In genomic region chr7:141562421-141562851, GRCm38 (mm10) we compare ENCODE assay signal across 8 mouse cellular contexts. TPM values are rescaled to one million over a fixed set of nuclear protein-coding genes. Genes with fewer than 3 reads are reported as not detected.
DNase-seq lines count a peak whose midpoint lies in the region; ATAC-seq and TF ChIP-seq lines count a peak whose summit lies in the region.

No protein-coding gene starts in this region.

- no peaks in the 10 kb centered on the region for H3K9me3 ChIP-seq in erythroblast, embryonic 14.5 days (ENCODE audit: control insufficient read depth, low read length)
- H3K9me3 ChIP-seq in intestine, embryonic 16.5 days (ENCODE audit: control insufficient read depth, low read length), result no peaks in the 10 kb centered on the region
- no peaks in the 10 kb centered on the region for H3K9me3 ChIP-seq in midbrain, postnatal 0 days (ENCODE audit: low read length)

- WGBS in intestine, embryonic 16.5 days, result under 1% methylated on average over 26 of the region's 33 CpGs
- under 1% methylated on average over 33 of the region's 33 CpGs for WGBS in midbrain, postnatal 0 days

- peak overlapping the region; percentile 100 for H3K9ac ChIP-seq in intestine, embryonic 16.5 days (ENCODE audit: low read depth, low read length)
- H3K9ac ChIP-seq in midbrain, postnatal 0 days (replicated peaks; ENCODE audit: low read length, poor library complexity, severe bottlenecking), result peak overlapping the region; percentile 91

- peak overlapping the region; percentile 86 for H3K4me3 ChIP-seq in erythroblast, embryonic 14.5 days (replicated peaks)
- H3K4me3 ChIP-seq in intestine, embryonic 16.5 days (ENCODE audit: low read length), result peak overlapping the region; percentile 99
- peak overlapping the region; percentile 86 for H3K4me3 ChIP-seq in midbrain, postnatal 0 days (ENCODE audit: low read depth, low read length)

- ATAC-seq in erythroblast, adult 5-6 weeks (replicated peaks; ENCODE audit: low FRiP score, poor library complexity, severe bottlenecking), result no peak
- ATAC-seq in intestine, embryonic 16.5 days, result peak; percentile 47
- peak; percentile 68 for ATAC-seq in midbrain, postnatal 0 days (ENCODE audit: low FRiP score)

- no peaks in the 10 kb centered on the region for H3K27me3 ChIP-seq in erythroblast, embryonic 14.5 days (ENCODE audit: control insufficient read depth)
- no peaks in the 10 kb centered on the region for H3K27me3 ChIP-seq in intestine, embryonic 16.5 days (replicated peaks; ENCODE audit: control insufficient read depth, insufficient read depth, low read length)
- no peaks in the 10 kb centered on the region for H3K27me3 ChIP-seq in midbrain, postnatal 0 days (ENCODE audit: insufficient read depth, low read length)

- TF ChIP-seq CTCF in midbrain, postnatal 0 days (IDR thresholded peaks at IDR 0.05), result no peak

- peak; percentile 73 for DNase-seq in thymus, postnatal 4 days
- DNase-seq in thymus, postnatal 0 days (ENCODE audit: low spot score), result no peak
- DNase-seq in midbrain, postnatal 0 days (ENCODE audit: low spot score), result no peak
- no peak for DNase-seq in kidney, adult 8-10 months
- DNase-seq in spleen, postnatal 4 days (ENCODE audit: low spot score in 2 of 2), result no peak

- H3K4me2 ChIP-seq in intestine, embryonic 16.5 days (ENCODE audit: low read depth, low read length), result peak overlapping the region; percentile 60
- H3K4me2 ChIP-seq in midbrain, postnatal 0 days (ENCODE audit: low read depth, low read length, poor library complexity, severe bottlenecking), result peak overlapping the region; percentile 79

- peaks cover 43% of the 10 kb centered on the region for H3K36me3 ChIP-seq in erythroblast, embryonic 14.5 days (ENCODE audit: control insufficient read depth)
- H3K36me3 ChIP-seq in intestine, embryonic 16.5 days (ENCODE audit: control insufficient read depth, insufficient read depth, low read length), result no peaks in the 10 kb centered on the region
- H3K36me3 ChIP-seq in midbrain, postnatal 0 days (ENCODE audit: insufficient read depth, low read length), result no peaks in the 10 kb centered on the region

- peak overlapping the region; percentile 89 for H3K27ac ChIP-seq in intestine, embryonic 16.5 days (ENCODE audit: low read length)
- H3K27ac ChIP-seq in midbrain, postnatal 0 days (ENCODE audit: low read depth, low read length), result peak overlapping the region; percentile 91

- H3K4me1 ChIP-seq in erythroblast, embryonic 14.5 days (ENCODE audit: control insufficient read depth), result peaks cover 93% of the 10 kb centered on the region
- H3K4me1 ChIP-seq in intestine, embryonic 16.5 days (ENCODE audit: control insufficient read depth, insufficient read depth, low read length), result peaks cover 21% of the 10 kb centered on the region
- peaks cover 10% of the 10 kb centered on the region; the same call in 1 of the 2 replicates for H3K4me1 ChIP-seq in midbrain, postnatal 0 days (ENCODE audit: insufficient read depth, low read length)

RNA-seq across cellular contexts. Expression of gene Ap2a2, which starts 0.5 kb away (rescaled TPM):
- 8.6 and 9.2 TPM in 2 replicates for polyA plus RNA-seq in erythroblast, embryonic 14.5 days (2012)
- total RNA-seq in erythroblast, adult 5-6 weeks (2015; ENCODE audit: low replicate concordance), result 39.9 and 43.4 TPM in 2 replicates
- total RNA-seq in erythroblast, adult 5-6 weeks (2017; ENCODE audit: low replicate concordance), result 59.3 and 64.1 TPM in 2 replicates
- polyA plus RNA-seq in thymus, postnatal 0 days (2015; fragmentation: Nextera tagmentation; extraction: Ambion mirVana), result 39.4 and 40.1 TPM in 2 replicates
- 89.4 and 103 TPM in 2 replicates for polyA plus RNA-seq in intestine, embryonic 16.5 days (2015; fragmentation: Nextera tagmentation; extraction: Ambion mirVana)
- 203 and 220 TPM in 2 replicates for total RNA-seq in midbrain, postnatal 0 days (2014; rRNA removed)
- polyA plus RNA-seq in midbrain, postnatal 0 days (2015; fragmentation: Nextera tagmentation; extraction: Ambion mirVana), result 129 TPM in 2 replicates

RNA-seq across cellular contexts. Expression of gene Chid1, which starts 22.8 kb away (rescaled TPM):
- polyA plus RNA-seq in erythroblast, embryonic 14.5 days (2012), result 1.7 and 2.6 TPM in 2 replicates
- 4.0 and 7.5 TPM in 2 replicates for total RNA-seq in erythroblast, adult 5-6 weeks (2015; ENCODE audit: low replicate concordance)
- 7.5 and 8.1 TPM in 2 replicates for total RNA-seq in erythroblast, adult 5-6 weeks (2017; ENCODE audit: low replicate concordance)
- 20.3 and 25.4 TPM in 2 replicates for polyA plus RNA-seq in thymus, postnatal 0 days (2015; fragmentation: Nextera tagmentation; extraction: Ambion mirVana)
- 69.8 and 76.5 TPM in 2 replicates for polyA plus RNA-seq in intestine, embryonic 16.5 days (2015; fragmentation: Nextera tagmentation; extraction: Ambion mirVana)
- total RNA-seq in midbrain, postnatal 0 days (2014; rRNA removed), result 35.4 and 42.8 TPM in 2 replicates
- 47.5 and 55.4 TPM in 2 replicates for polyA plus RNA-seq in midbrain, postnatal 0 days (2015; fragmentation: Nextera tagmentation; extraction: Ambion mirVana)
